Mouse (Mus musculus) WW6 (cell line): ENCODE data around the gene Bex3.

ENCODE experiments used
- DNase-seq: peaks from one replicate; pipeline ENCODE4 v3.0.0-alpha.2; 2013; ENCODE audit warnings: low read depth, low spot score

Gene Bex3

DNA sequence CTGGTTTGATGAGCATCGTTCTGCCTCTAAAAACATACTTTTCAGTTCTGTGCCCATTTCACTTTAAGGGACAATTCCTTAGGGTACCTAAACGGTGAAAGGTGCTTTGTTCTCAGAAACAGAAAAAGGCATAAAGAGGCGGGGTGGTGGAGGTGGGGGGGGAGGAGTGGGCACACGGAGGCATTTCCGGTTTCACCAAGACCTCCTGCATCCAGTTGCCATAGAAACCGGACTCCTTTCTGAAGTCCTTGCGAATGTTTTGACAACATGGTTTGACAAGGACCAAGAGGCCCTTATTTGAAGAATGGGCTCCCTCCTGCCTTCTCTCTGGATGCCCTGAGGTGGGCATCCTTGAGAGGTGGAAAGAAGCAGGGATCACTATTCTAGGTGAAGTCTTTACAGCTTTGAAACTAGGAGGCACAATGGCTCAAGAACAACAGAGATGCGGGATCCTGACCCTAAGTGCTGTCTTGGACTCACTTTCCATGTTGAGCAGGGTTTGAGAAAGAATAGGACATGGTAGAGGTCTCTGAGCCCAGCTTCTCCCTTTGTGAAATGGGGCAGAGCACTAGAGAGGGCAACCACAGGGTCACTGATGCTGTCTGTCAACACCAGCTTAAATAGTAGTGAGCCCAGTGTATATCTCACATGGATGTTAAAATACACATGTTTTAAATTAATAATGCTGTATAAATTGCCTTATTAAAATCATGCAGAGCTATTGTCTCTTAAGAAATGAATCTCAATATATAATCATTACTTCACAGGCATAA lies 43.9 kb downstream of the Bex3 start:
- DNase-seq = no peak

DNA sequence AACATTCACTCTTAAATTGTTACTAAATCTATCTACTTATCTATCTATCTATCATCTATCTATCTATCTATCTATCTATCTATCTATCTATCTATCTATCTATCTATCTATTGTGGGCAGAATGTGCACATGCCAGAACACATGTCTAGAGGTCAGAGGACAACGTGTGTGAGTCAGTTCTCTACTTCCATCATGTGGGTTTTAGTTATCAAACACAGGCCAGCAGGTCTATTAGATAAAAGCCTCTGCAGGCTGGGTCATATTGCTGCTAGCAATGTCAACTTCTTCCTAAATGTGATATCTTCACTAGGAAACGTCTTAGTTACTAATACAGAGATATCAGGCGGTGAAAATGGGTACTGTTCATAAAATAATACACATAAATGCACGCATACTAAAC lies 49.9 kb downstream of the Bex3 start:
- no peak for DNase-seq
